Mouse (Mus musculus) midbrain, embryonic 13.5 days (tissue): ENCODE data around the gene D17Wsu92e. TPM values are rescaled to one million over a fixed set of nuclear protein-coding genes. Genes with fewer than 3 reads are reported as not detected.

Source experiments
- ATAC-seq: fragments of 200-750 bp; cut with Nextera tagmentation; 2 replicates; pipeline ENCODE4 v1.8.0; 2017; ENCODE audit warnings: mild to moderate bottlenecking, moderate TSS enrichment, moderate library complexity
- H3K27ac ChIP-seq: fragments of 300-500 bp; sonication (generic); 2 replicates; pipeline ENCODE4 v1.5.1; 2015; ENCODE audit warnings: inconsistent platforms, mild to moderate bottlenecking, moderate library complexity
- H3K27me3 ChIP-seq: fragments of 300-500 bp; sonication (generic); 2 replicates; pipeline ENCODE4 v1.6.1; 2015; ENCODE audit warnings: mild to moderate bottlenecking, inconsistent platforms
- H3K36me3 ChIP-seq: fragments of 300-500 bp; sonication (generic); 2 replicates; pipeline ENCODE4 v1.6.1; 2015; ENCODE audit warnings: mild to moderate bottlenecking, inconsistent platforms
- H3K4me1 ChIP-seq: fragments of 300-500 bp; sonication (generic); replicated peaks from 2 replicates; pipeline ENCODE4 v1.6.1; 2015; ENCODE audit warnings: inconsistent platforms
- H3K4me2 ChIP-seq: fragments of 300-500 bp; sonication (generic); replicated peaks from 2 replicates; pipeline ENCODE4 v1.6.1; 2015; ENCODE audit warnings: moderate library complexity, mild to moderate bottlenecking, inconsistent platforms
- H3K4me3 ChIP-seq: fragments of 300-500 bp; sonication (generic); replicated peaks from 2 replicates; pipeline ENCODE4 v1.5.1; 2015; ENCODE audit warnings: mild to moderate bottlenecking, inconsistent platforms
- H3K9ac ChIP-seq: fragments of 300-500 bp; sonication (generic); replicated peaks from 2 replicates; pipeline ENCODE4 v1.6.1; 2015; ENCODE audit warnings: mild to moderate bottlenecking, inconsistent platforms
- H3K9me3 ChIP-seq: fragments of 300-500 bp; sonication (generic); 2 replicates; pipeline ENCODE4 v1.6.1; 2016; ENCODE audit warnings: mild to moderate bottlenecking, inconsistent platforms
- WGBS: fragments of 180-500 bp; shearing (Covaris S2); methylation state at CpG from one replicate; pipeline ENCODE4 v1.1.7; 2015; 5-methylcytosine and 5-hydroxymethylcytosine counted together
- polyA plus RNA-seq: library from polyadenylated mRNA; unstranded; fragments of >200 nt; fragmentation: Nextera tagmentation; extraction: Ambion mirVana; gene quantifications from 2 replicates; pipeline ENCODE4 v1.2.1, GENCODE M21; 2015

Gene D17Wsu92e
- polyA plus RNA-seq, 1 experiment from 2014 or later = 9.7 TPM

GRCm38 (mm10) chr17:27751314-27752202 is 68.9 kb downstream of the D17Wsu92e start:
- peaks cover 13% of the 10 kb centered on the region for H3K4me1 ChIP-seq
- H3K36me3 ChIP-seq = peaks cover 17% of the 10 kb centered on the region
- ATAC-seq = no peak
- H3K27me3 ChIP-seq = no peaks in the 10 kb centered on the region
- no peak overlapping the region for H3K9ac ChIP-seq
- no peak overlapping the region for H3K4me2 ChIP-seq
- WGBS = 93% methylated on average over 8 of the region's 8 CpGs
- no peak overlapping the region for H3K4me3 ChIP-seq
- no peak overlapping the region for H3K27ac ChIP-seq
- H3K9me3 ChIP-seq = no peaks in the 10 kb centered on the region

GRCm38 (mm10) chr17:27750451-27750942 is 70.0 kb downstream of the D17Wsu92e start:
- H3K4me3 ChIP-seq = no peak overlapping the region
- H3K4me1 ChIP-seq = peaks cover 10% of the 10 kb centered on the region
- H3K27ac ChIP-seq = no peak overlapping the region
- H3K9me3 ChIP-seq = no peaks in the 10 kb centered on the region
- peaks cover 17% of the 10 kb centered on the region for H3K36me3 ChIP-seq
- no peak for ATAC-seq
- WGBS = 89% methylated on average over 6 of the region's 6 CpGs
- no peaks in the 10 kb centered on the region for H3K27me3 ChIP-seq
- H3K9ac ChIP-seq = no peak overlapping the region
- H3K4me2 ChIP-seq = no peak overlapping the region

- H3K4me3 ChIP-seq = no peak overlapping the region
- H3K27ac ChIP-seq = no peak overlapping the region
- H3K4me2 ChIP-seq = no peak overlapping the region
- H3K36me3 ChIP-seq = peaks cover 15% of the 10 kb centered on the region
- no peak overlapping the region for H3K9ac ChIP-seq
- H3K4me1 ChIP-seq = 0 out of 2 replicates have a peak, but pooled peaks cover 7% of the 10 kb centered on the region
- H3K27me3 ChIP-seq = no peaks in the 10 kb centered on the region
- ATAC-seq = no peak
- no peaks in the 10 kb centered on the region for H3K9me3 ChIP-seq
- WGBS = 100% methylated on average over 2 of the region's 2 CpGs
Measured at GRCm38 (mm10) chr17:27748123-27748522, 72.3 kb downstream of the D17Wsu92e start.

GRCm38 (mm10) chr17:27746446-27746845 is 74.0 kb downstream of the D17Wsu92e start:
- no peak overlapping the region for H3K4me2 ChIP-seq
- H3K4me3 ChIP-seq = no peak overlapping the region
- H3K27me3 ChIP-seq = no peaks in the 10 kb centered on the region
- no peak for ATAC-seq
- 70% methylated on average over 4 of the region's 4 CpGs for WGBS
- H3K36me3 ChIP-seq = no peaks in the 10 kb centered on the region
- no peak overlapping the region; the same call in 1 of the 2 replicates for H3K9ac ChIP-seq
- no peak overlapping the region for H3K27ac ChIP-seq
- 0 out of 2 replicates have a peak, but pooled peaks cover 7% of the 10 kb centered on the region for H3K4me1 ChIP-seq
- H3K9me3 ChIP-seq = no peaks in the 10 kb centered on the region

GRCm38 (mm10) chr17:27740961-27741360 is 79.5 kb downstream of the D17Wsu92e start:
- H3K9me3 ChIP-seq = no peaks in the 10 kb centered on the region
- H3K27ac ChIP-seq = no peak overlapping the region
- ATAC-seq = no peak
- no peak overlapping the region for H3K4me2 ChIP-seq
- no peaks in the 10 kb centered on the region for H3K27me3 ChIP-seq
- no peak overlapping the region for H3K9ac ChIP-seq
- no peaks in the 10 kb centered on the region for H3K36me3 ChIP-seq
- no peak overlapping the region for H3K4me3 ChIP-seq
- 96% methylated on average over 6 of the region's 6 CpGs for WGBS
- no peaks in the 10 kb centered on the region for H3K4me1 ChIP-seq

GRCm38 (mm10) chr17:27734344-27735073 is 85.9 kb downstream of the D17Wsu92e start:
- 20% methylated on average over 12 of the region's 13 CpGs for WGBS
- H3K4me2 ChIP-seq = no peak overlapping the region
- ATAC-seq = no peak
- H3K36me3 ChIP-seq = no peaks in the 10 kb centered on the region
- H3K27ac ChIP-seq = no peak overlapping the region
- H3K4me3 ChIP-seq = no peak overlapping the region
- H3K9me3 ChIP-seq = no peaks in the 10 kb centered on the region
- H3K4me1 ChIP-seq = peaks cover 5% of the 10 kb centered on the region
- 0 out of 2 replicates have a peak overlapping the region, but pooled peaks have one; percentile 25 for H3K9ac ChIP-seq
- H3K27me3 ChIP-seq = 0 out of 2 replicates have a peak, but pooled peaks cover 3% of the 10 kb centered on the region

- WGBS = 91% methylated on average over 3 of the region's 3 CpGs
- Histone ChIP-seq H3K4me3 (no peak overlapping the region), H3K9ac (no peak overlapping the region), H3K36me3 (no peaks in the 10 kb centered on the region), H3K4me1 (peaks cover 5% of the 10 kb centered on the region), H3K27me3 (0 out of 2 replicates have a peak, but pooled peaks cover 3% of the 10 kb centered on the region), H3K4me2 (no peak overlapping the region), H3K27ac (no peak overlapping the region), H3K9me3 (no peaks in the 10 kb centered on the region)
- no peak for ATAC-seq
Measured at GRCm38 (mm10) chr17:27732694-27733093, 87.8 kb downstream of the D17Wsu92e start.

GRCm38 (mm10) chr17:27732152-27732551 is 88.3 kb downstream of the D17Wsu92e start:
- 88% methylated on average over 5 of the region's 5 CpGs for WGBS
- Histone ChIP-seq H3K4me2 (no peak overlapping the region), H3K4me3 (no peak overlapping the region), H3K9me3 (no peaks in the 10 kb centered on the region), H3K36me3 (no peaks in the 10 kb centered on the region), H3K9ac (no peak overlapping the region), H3K27ac (no peak overlapping the region), H3K27me3 (0 out of 2 replicates have a peak, but pooled peaks cover 3% of the 10 kb centered on the region), H3K4me1 (peaks cover 5% of the 10 kb centered on the region)
- no peak for ATAC-seq

GRCm38 (mm10) chr17:27728770-27729169 is 91.7 kb downstream of the D17Wsu92e start, which contains the start of gene Spdef:
Spdef (minus strand) TSS chr17:27728955.
- H3K4me1 ChIP-seq = peaks cover 11% of the 10 kb centered on the region
- 82% methylated on average over 10 of the region's 10 CpGs for WGBS
- no peak within 1 kb of the TSS for H3K9ac ChIP-seq
- H3K36me3 ChIP-seq = no peaks in the 10 kb centered on the region
- no peak within 1 kb of the TSS for H3K4me2 ChIP-seq
- no peak within 1 kb of the TSS for H3K4me3 ChIP-seq
- 0 out of 2 replicates have a peak, but pooled peaks cover 3% of the 10 kb centered on the region for H3K27me3 ChIP-seq
- H3K9me3 ChIP-seq = no peaks in the 10 kb centered on the region
- no peak for ATAC-seq
- no peak within 1 kb of the TSS for H3K27ac ChIP-seq

GRCm38 (mm10) chr17:27726527-27726926 is 93.9 kb downstream of the D17Wsu92e start:
- no peak for ATAC-seq
- no peak overlapping the region for H3K9ac ChIP-seq
- no peak overlapping the region for H3K4me3 ChIP-seq
- WGBS = 66% methylated on average over 7 of the region's 7 CpGs
- H3K27ac ChIP-seq = no peak overlapping the region
- no peaks in the 10 kb centered on the region for H3K9me3 ChIP-seq
- H3K27me3 ChIP-seq = no peaks in the 10 kb centered on the region
- H3K4me2 ChIP-seq = no peak overlapping the region
- no peaks in the 10 kb centered on the region for H3K36me3 ChIP-seq
- peaks cover 11% of the 10 kb centered on the region for H3K4me1 ChIP-seq

- no peak overlapping the region for H3K4me3 ChIP-seq
- no peak overlapping the region for H3K9ac ChIP-seq
- H3K27me3 ChIP-seq = no peaks in the 10 kb centered on the region
- no peak overlapping the region for H3K27ac ChIP-seq
- ATAC-seq = 0 out of 2 replicates have a peak, but pooled peaks have one; percentile 17
- no peaks in the 10 kb centered on the region for H3K9me3 ChIP-seq
- peaks cover 13% of the 10 kb centered on the region for H3K4me1 ChIP-seq
- H3K36me3 ChIP-seq = no peaks in the 10 kb centered on the region
- WGBS = 10% methylated on average over 10 of the region's 10 CpGs
- no peak overlapping the region for H3K4me2 ChIP-seq
Measured at GRCm38 (mm10) chr17:27725412-27725811, 95.0 kb downstream of the D17Wsu92e start.

GRCm38 (mm10) chr17:27725011-27725410 is 95.4 kb downstream of the D17Wsu92e start:
- Histone ChIP-seq H3K4me2 (no peak overlapping the region), H3K4me1 (peaks cover 17% of the 10 kb centered on the region), H3K4me3 (no peak overlapping the region), H3K27ac (no peak overlapping the region), H3K9me3 (no peaks in the 10 kb centered on the region), H3K9ac (no peak overlapping the region), H3K27me3 (no peaks in the 10 kb centered on the region), H3K36me3 (no peaks in the 10 kb centered on the region)
- no peak for ATAC-seq
- WGBS = 19% methylated on average over 10 of the region's 10 CpGs
